Mouse (Mus musculus) ES-E14 (cell line): Measurements from ENCODE around the gene Mtcl1.

Experiments used
- CHD2 ChIP-seq: IDR thresholded peaks from 2 replicates; pipeline ENCODE4 v1.6.1; 2014; ENCODE audit warnings: mild to moderate bottlenecking, low read depth, low read length, inconsistent platforms
- HCFC1 ChIP-seq: IDR thresholded peaks from 2 replicates; pipeline ENCODE4 v1.6.1; 2012; ENCODE audit warnings: low read length, inconsistent platforms, borderline replicate concordance; ENCODE audit not compliant: insufficient read depth

DNA sequence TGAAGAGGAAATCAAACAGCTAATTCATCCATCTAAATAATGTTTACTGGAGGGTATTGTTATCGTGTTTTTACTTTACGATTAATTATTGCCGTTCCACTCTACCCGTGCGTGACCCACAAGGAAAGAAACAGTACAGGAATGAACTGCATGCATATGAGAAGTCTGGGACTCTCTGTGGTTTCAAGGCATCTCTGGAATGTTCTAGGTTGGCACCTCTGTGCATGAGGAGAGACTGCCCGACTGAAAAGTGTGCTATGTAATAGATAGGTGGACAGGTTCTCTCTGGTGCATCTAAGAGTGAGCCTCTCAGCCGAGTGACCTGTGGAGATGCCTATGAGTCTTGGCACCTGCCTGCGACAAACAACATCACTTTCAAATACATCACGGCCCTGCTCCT, 78.7 kb downstream of the Mtcl1 start:
- no peak for TF ChIP-seq HCFC1
- TF ChIP-seq CHD2 = no peak
